Mouse (Mus musculus) brown adipose tissue, adult 24 weeks (tissue): ENCODE measurements around the gene Gsk3a. TPM values are rescaled to one million over a fixed set of nuclear protein-coding genes. Genes with fewer than 3 reads are reported as not detected.
A peak's percentile ranks its signal among the peaks of the same experiment; 100 is the strongest.

Source experiments
- H3K27ac ChIP-seq: fragments of 200-500 bp; replicated peaks from 2 replicates; pipeline ENCODE4 v1.5.1; 2012; ENCODE audit warnings: low read depth, mild to moderate bottlenecking, low read length
- H3K4me1 ChIP-seq: fragments of 200-500 bp; 2 replicates; pipeline ENCODE4 v1.6.1; 2012; ENCODE audit warnings: low read length, mixed read lengths; ENCODE audit not compliant: control insufficient read depth, insufficient read depth, insufficient read length
- H3K4me3 ChIP-seq: fragments of 200-500 bp; 2 replicates; pipeline ENCODE4 v1.5.1; 2012; ENCODE audit warnings: low read depth, mild to moderate bottlenecking, low read length, moderate library complexity; ENCODE audit not compliant: insufficient read depth
- polyA plus RNA-seq: library from polyadenylated mRNA; stranded (reverse); fragments of >200 nt; gene quantifications from 2 replicates; pipeline ENCODE4 v1.2.4, GENCODE M21; 2012; ENCODE audit not compliant: missing spikeins, insufficient read depth, insufficient read length

The Gsk3a gene
- polyA plus RNA-seq, 1 experiment, result 96.9 TPM

- Histone ChIP-seq H3K4me3 (peak within 1 kb of the TSS; percentile 78), H3K4me1 (peaks cover 14% of the 10 kb centered on the region), H3K27ac (peak within 1 kb of the TSS; percentile 72)
Measured at GRCm38 (mm10) chr7:25221102-25221883, 16.4 kb downstream of the Gsk3a start, which contains the start of gene Zfp526. Zfp526 (plus strand) TSS chr7:25221425.

GRCm38 (mm10) chr7:25220457-25221101, 17.1 kb downstream of the Gsk3a start, which contains the start of gene Dedd2:
Dedd2 (minus strand) TSS chr7:25220615.
- Histone ChIP-seq H3K27ac (peak within 1 kb of the TSS; percentile 76), H3K4me1 (peaks cover 14% of the 10 kb centered on the region), H3K4me3 (peak within 1 kb of the TSS; percentile 80)

GRCm38 (mm10) chr7:25219756-25220456, 17.7 kb downstream of the Gsk3a start:
- Histone ChIP-seq H3K27ac (peak overlapping the region; percentile 76), H3K4me1 (peaks cover 14% of the 10 kb centered on the region), H3K4me3 (peak overlapping the region; percentile 80)

GRCm38 (mm10) chr7:25219416-25219750, 18.3 kb downstream of the Gsk3a start:
- Histone ChIP-seq H3K27ac (peak overlapping the region; percentile 76), H3K4me1 (peaks cover 14% of the 10 kb centered on the region), H3K4me3 (peak overlapping the region; percentile 80)

GRCm38 (mm10) chr7:25218705-25219415, 18.8 kb downstream of the Gsk3a start:
- H3K27ac ChIP-seq, result peak overlapping the region; percentile 76
- H3K4me3 ChIP-seq, result peak overlapping the region; percentile 80
- peaks cover 14% of the 10 kb centered on the region for H3K4me1 ChIP-seq

GRCm38 (mm10) chr7:25217653-25218395, 19.8 kb downstream of the Gsk3a start:
- Histone ChIP-seq H3K4me3 (peak overlapping the region; percentile 80; the same call in 1 of the 2 replicates), H3K27ac (no peak overlapping the region)

GRCm38 (mm10) chr7:25214172-25214571, 23.5 kb downstream of the Gsk3a start:
- H3K27ac ChIP-seq, result no peak overlapping the region
- no peak overlapping the region for H3K4me3 ChIP-seq
- H3K4me1 ChIP-seq, result peaks cover 3% of the 10 kb centered on the region

More at GRCm38 (mm10) chr7:25217653-25218395, 19.8 kb downstream of the Gsk3a start:
- H3K4me1 ChIP-seq, result peaks cover 14% of the 10 kb centered on the region

GRCm38 (mm10) chr7:25213099-25213498, 24.6 kb downstream of the Gsk3a start:
- Histone ChIP-seq H3K4me1 (no peaks in the 10 kb centered on the region), H3K4me3 (no peak overlapping the region), H3K27ac (no peak overlapping the region)

- Histone ChIP-seq H3K4me3 (no peak overlapping the region), H3K27ac (no peak overlapping the region), H3K4me1 (no peaks in the 10 kb centered on the region)
Measured at GRCm38 (mm10) chr7:25210482-25210881, 27.2 kb downstream of the Gsk3a start.

- Histone ChIP-seq H3K27ac (no peak overlapping the region), H3K4me3 (no peak overlapping the region), H3K4me1 (no peaks in the 10 kb centered on the region)
Measured at GRCm38 (mm10) chr7:25209161-25209622, 28.5 kb downstream of the Gsk3a start.

- Histone ChIP-seq H3K27ac (no peak overlapping the region), H3K4me3 (no peak overlapping the region), H3K4me1 (no peaks in the 10 kb centered on the region)
Measured at GRCm38 (mm10) chr7:25206094-25206830, 31.4 kb downstream of the Gsk3a start.

- Histone ChIP-seq H3K27ac (0 out of 2 replicates have a peak overlapping the region, but pooled peaks have one; percentile 20), H3K4me3 (no peak overlapping the region), H3K4me1 (no peaks in the 10 kb centered on the region)
Measured at GRCm38 (mm10) chr7:25205355-25206093, 32.1 kb downstream of the Gsk3a start.

GRCm38 (mm10) chr7:25203624-25204023, 34.0 kb downstream of the Gsk3a start:
- H3K27ac ChIP-seq, result no peak overlapping the region
- H3K4me3 ChIP-seq, result no peak overlapping the region
- H3K4me1 ChIP-seq, result no peaks in the 10 kb centered on the region
